Mouse (Mus musculus): ENCODE measurements around the gene Prss33. TPM values are rescaled to one million over a fixed set of nuclear protein-coding genes. Genes with fewer than 3 reads are reported as not detected.

Gene Prss33
- polyA plus RNA-seq, 1 experiment from 2014 or later = 0.41 TPM

- Histone ChIP-seq H3K4me1 (ENCODE audit: control insufficient read depth, insufficient read depth, low read length) (no peaks in the 10 kb centered on the region), H3K27me3 (ENCODE audit: control insufficient read depth, insufficient read depth, low read length) (no peaks in the 10 kb centered on the region), H3K4me2 (ENCODE audit: low read length) (no peak overlapping the region), H3K36me3 (ENCODE audit: control insufficient read depth, insufficient read depth, low read length) (peaks cover 99% of the 10 kb centered on the region), H3K27ac (replicated peaks; ENCODE audit: low read depth, low read length) (no peak overlapping the region), H3K4me3 (replicated peaks; ENCODE audit: low read depth, low read length) (no peak overlapping the region), H3K9ac (replicated peaks; ENCODE audit: low read length) (no peak overlapping the region), H3K9me3 (ENCODE audit: control insufficient read depth, low read length) (peaks cover 26% of the 10 kb centered on the region)
- ATAC-seq (ENCODE audit: low FRiP score, low TSS enrichment) = no peak
- WGBS = 99% methylated on average over 25 of the region's 25 CpGs
- DNase-seq = no peak
These were observed 16.6 kb downstream of the Prss33 start for GRCm38 (mm10) chr17:23819235-23819634.

- no peak for DNase-seq
- H3K27me3 ChIP-seq (ENCODE audit: control insufficient read depth, insufficient read depth, low read length) = no peaks in the 10 kb centered on the region
- no peak for ATAC-seq (ENCODE audit: low FRiP score, low TSS enrichment)
- H3K9me3 ChIP-seq (ENCODE audit: control insufficient read depth, low read length) = peaks cover 26% of the 10 kb centered on the region
- no peak overlapping the region for H3K4me3 ChIP-seq (replicated peaks; ENCODE audit: low read depth, low read length)
- H3K4me1 ChIP-seq (ENCODE audit: control insufficient read depth, insufficient read depth, low read length) = no peaks in the 10 kb centered on the region
- no peak overlapping the region for H3K9ac ChIP-seq (replicated peaks; ENCODE audit: low read length)
- no peak overlapping the region for H3K4me2 ChIP-seq (ENCODE audit: low read length)
- peaks cover 99% of the 10 kb centered on the region for H3K36me3 ChIP-seq (ENCODE audit: control insufficient read depth, insufficient read depth, low read length)
- H3K27ac ChIP-seq (replicated peaks; ENCODE audit: low read depth, low read length) = no peak overlapping the region
- 99% methylated on average over 8 of the region's 8 CpGs for WGBS
These were observed 17.3 kb downstream of the Prss33 start for GRCm38 (mm10) chr17:23818579-23818978.

- WGBS = 99% methylated on average over 16 of the region's 16 CpGs
- Histone ChIP-seq H3K4me3 (replicated peaks; ENCODE audit: low read depth, low read length) (no peak overlapping the region), H3K9me3 (ENCODE audit: control insufficient read depth, low read length) (peaks cover 26% of the 10 kb centered on the region), H3K27me3 (ENCODE audit: control insufficient read depth, insufficient read depth, low read length) (no peaks in the 10 kb centered on the region), H3K4me2 (ENCODE audit: low read length) (no peak overlapping the region), H3K4me1 (ENCODE audit: control insufficient read depth, insufficient read depth, low read length) (no peaks in the 10 kb centered on the region), H3K36me3 (ENCODE audit: control insufficient read depth, insufficient read depth, low read length) (peaks cover 98% of the 10 kb centered on the region), H3K9ac (replicated peaks; ENCODE audit: low read length) (no peak overlapping the region), H3K27ac (replicated peaks; ENCODE audit: low read depth, low read length) (no peak overlapping the region)
- ATAC-seq (ENCODE audit: low FRiP score, low TSS enrichment) (no peak), DNase-seq (no peak)
These were observed 20.2 kb downstream of the Prss33 start for GRCm38 (mm10) chr17:23815641-23816040.

- H3K4me3 ChIP-seq (replicated peaks; ENCODE audit: low read depth, low read length) = no peak overlapping the region
- DNase-seq = no peak
- H3K27me3 ChIP-seq (ENCODE audit: control insufficient read depth, insufficient read depth, low read length) = no peaks in the 10 kb centered on the region
- no peak overlapping the region for H3K4me2 ChIP-seq (ENCODE audit: low read length)
- H3K27ac ChIP-seq (replicated peaks; ENCODE audit: low read depth, low read length) = no peak overlapping the region
- H3K36me3 ChIP-seq (ENCODE audit: control insufficient read depth, insufficient read depth, low read length) = peaks cover 61% of the 10 kb centered on the region
- no peaks in the 10 kb centered on the region for H3K9me3 ChIP-seq (ENCODE audit: control insufficient read depth, low read length)
- 100% methylated on average over 3 of the region's 3 CpGs for WGBS
- peaks cover 27% of the 10 kb centered on the region for H3K4me1 ChIP-seq (ENCODE audit: control insufficient read depth, insufficient read depth, low read length)
- no peak overlapping the region for H3K9ac ChIP-seq (replicated peaks; ENCODE audit: low read length)
- no peak for ATAC-seq (ENCODE audit: low FRiP score, low TSS enrichment)
These were observed 27.9 kb downstream of the Prss33 start for GRCm38 (mm10) chr17:23807918-23808317.

- ATAC-seq (ENCODE audit: low FRiP score, low TSS enrichment) = no peak
- no peak for DNase-seq
- 79% methylated on average over 25 of the region's 25 CpGs for WGBS
- Histone ChIP-seq H3K4me2 (ENCODE audit: low read length) (peak overlapping the region; percentile 19; the same call in 1 of the 2 replicates), H3K9ac (replicated peaks; ENCODE audit: low read length) (no peak overlapping the region), H3K27ac (replicated peaks; ENCODE audit: low read depth, low read length) (0 out of 2 replicates have a peak overlapping the region, but pooled peaks have one; percentile 20), H3K9me3 (ENCODE audit: control insufficient read depth, low read length) (no peaks in the 10 kb centered on the region), H3K4me1 (ENCODE audit: control insufficient read depth, insufficient read depth, low read length) (peaks cover 31% of the 10 kb centered on the region), H3K4me3 (replicated peaks; ENCODE audit: low read depth, low read length) (no peak overlapping the region), H3K27me3 (ENCODE audit: control insufficient read depth, insufficient read depth, low read length) (no peaks in the 10 kb centered on the region), H3K36me3 (ENCODE audit: control insufficient read depth, insufficient read depth, low read length) (peaks cover 50% of the 10 kb centered on the region)
These were observed 29.0 kb downstream of the Prss33 start for GRCm38 (mm10) chr17:23806867-23807266.

GRCm38 (mm10) chr17:23804426-23805085 lies 31.3 kb downstream of the Prss33 start:
- Histone ChIP-seq H3K36me3 (ENCODE audit: control insufficient read depth, insufficient read depth, low read length) (peaks cover 27% of the 10 kb centered on the region), H3K9ac (replicated peaks; ENCODE audit: low read length) (peak overlapping the region; percentile 87), H3K9me3 (ENCODE audit: control insufficient read depth, low read length) (no peaks in the 10 kb centered on the region), H3K27me3 (ENCODE audit: control insufficient read depth, insufficient read depth, low read length) (no peaks in the 10 kb centered on the region), H3K27ac (replicated peaks; ENCODE audit: low read depth, low read length) (no peak overlapping the region), H3K4me3 (replicated peaks; ENCODE audit: low read depth, low read length) (peak overlapping the region; percentile 99), H3K4me2 (ENCODE audit: low read length) (peak overlapping the region; percentile 74), H3K4me1 (ENCODE audit: control insufficient read depth, insufficient read depth, low read length) (peaks cover 31% of the 10 kb centered on the region)
- no peak for DNase-seq
- 4% methylated on average over 8 of the region's 8 CpGs for WGBS
- no peak for ATAC-seq (ENCODE audit: low FRiP score, low TSS enrichment)

GRCm38 (mm10) chr17:23803366-23804041 lies 32.4 kb downstream of the Prss33 start:
- Histone ChIP-seq H3K9ac (replicated peaks; ENCODE audit: low read length) (peak overlapping the region; percentile 87), H3K9me3 (ENCODE audit: control insufficient read depth, low read length) (no peaks in the 10 kb centered on the region), H3K27ac (replicated peaks; ENCODE audit: low read depth, low read length) (peak overlapping the region; percentile 99), H3K4me3 (replicated peaks; ENCODE audit: low read depth, low read length) (peak overlapping the region; percentile 99), H3K4me1 (ENCODE audit: control insufficient read depth, insufficient read depth, low read length) (peaks cover 31% of the 10 kb centered on the region), H3K4me2 (ENCODE audit: low read length) (peak overlapping the region; percentile 74), H3K27me3 (ENCODE audit: control insufficient read depth, insufficient read depth, low read length) (no peaks in the 10 kb centered on the region), H3K36me3 (ENCODE audit: control insufficient read depth, insufficient read depth, low read length) (peaks cover 17% of the 10 kb centered on the region)
- peak; percentile 74 for ATAC-seq (ENCODE audit: low FRiP score, low TSS enrichment)
- WGBS = under 1% methylated on average over 57 of the region's 83 CpGs
- peak; percentile 96 for DNase-seq

- Histone ChIP-seq H3K4me1 (ENCODE audit: control insufficient read depth, insufficient read depth, low read length) (peaks cover 31% of the 10 kb centered on the region), H3K9ac (replicated peaks; ENCODE audit: low read length) (peak overlapping the region; percentile 87), H3K9me3 (ENCODE audit: control insufficient read depth, low read length) (no peaks in the 10 kb centered on the region), H3K4me3 (replicated peaks; ENCODE audit: low read depth, low read length) (peak overlapping the region; percentile 99), H3K36me3 (ENCODE audit: control insufficient read depth, insufficient read depth, low read length) (peaks cover 10% of the 10 kb centered on the region), H3K27ac (replicated peaks; ENCODE audit: low read depth, low read length) (peak overlapping the region; percentile 99), H3K27me3 (ENCODE audit: control insufficient read depth, insufficient read depth, low read length) (no peaks in the 10 kb centered on the region), H3K4me2 (ENCODE audit: low read length) (peak overlapping the region; percentile 74)
- peak; percentile 98 for ATAC-seq (ENCODE audit: low FRiP score, low TSS enrichment)
- under 1% methylated on average over 60 of the region's 60 CpGs for WGBS
- peak; percentile 100 for DNase-seq
These were observed 33.0 kb downstream of the Prss33 start for GRCm38 (mm10) chr17:23802746-23803365.

Data from midbrain, embryonic 14.5 days (tissue).